Mouse (Mus musculus) gonadal fat pad, adult 2 months (tissue): ENCODE data around the gene Il34. TPM values are rescaled to one million over a fixed set of nuclear protein-coding genes. Genes with fewer than 3 reads are reported as not detected.

Source experiments
- DNase-seq: peaks from one replicate; pipeline ENCODE4 v3.0.0-alpha.2; 2012; ENCODE audit warnings: low read depth
- polyA plus RNA-seq: library from polyadenylated mRNA; depleted of rRNA; stranded (reverse); fragments of >200 nt; gene quantifications from 2 replicates; pipeline ENCODE4 v1.2.3, GENCODE M21; 2012

Il34 gene
- polyA plus RNA-seq, 1 experiment = 43.4 TPM

GRCm38 (mm10) chr8:110740629-110741175 is 65.0 kb downstream of the Il34 start:
- DNase-seq = no peak

- no peak for DNase-seq
Measured at GRCm38 (mm10) chr8:110738591-110739195, 67.0 kb downstream of the Il34 start.

- DNase-seq = no peak
Measured at GRCm38 (mm10) chr8:110733036-110733435, 72.7 kb downstream of the Il34 start.

- no peak for DNase-seq
Measured at GRCm38 (mm10) chr8:110731346-110731859, 74.3 kb downstream of the Il34 start.

- DNase-seq = no peak
Measured at GRCm38 (mm10) chr8:110726893-110727292, 78.8 kb downstream of the Il34 start.

- DNase-seq = no peak
Measured at GRCm38 (mm10) chr8:110725084-110725838, 80.5 kb downstream of the Il34 start.

- no peak for DNase-seq
Measured at GRCm38 (mm10) chr8:110724493-110724892, 81.2 kb downstream of the Il34 start.

- no peak for DNase-seq
Measured at GRCm38 (mm10) chr8:110722414-110723011, 83.2 kb downstream of the Il34 start.

- DNase-seq = no peak
Measured at GRCm38 (mm10) chr8:110721606-110722413, 83.9 kb downstream of the Il34 start.

GRCm38 (mm10) chr8:110720685-110721598 is 84.8 kb downstream of the Il34 start, which contains the start of gene Mtss1l:
Gene Mtss1l (plus strand): TSS chr8:110721476.
- DNase-seq = no peak

- DNase-seq = no peak
Measured at GRCm38 (mm10) chr8:110719898-110720653, 85.6 kb downstream of the Il34 start.

GRCm38 (mm10) chr8:110718969-110719670 is 86.6 kb downstream of the Il34 start:
- DNase-seq = no peak

GRCm38 (mm10) chr8:110718209-110718968 is 87.3 kb downstream of the Il34 start:
- peak; percentile 97 for DNase-seq

- DNase-seq = no peak
Measured at GRCm38 (mm10) chr8:110717131-110717530, 88.6 kb downstream of the Il34 start.

GRCm38 (mm10) chr8:110716075-110716474 is 89.6 kb downstream of the Il34 start:
- DNase-seq = no peak

- DNase-seq = no peak
Measured at GRCm38 (mm10) chr8:110714827-110715519, 90.8 kb downstream of the Il34 start.

- DNase-seq = no peak
Measured at GRCm38 (mm10) chr8:110713073-110713472, 92.7 kb downstream of the Il34 start.
